Mouse (Mus musculus) midbrain, embryonic 14.5 days (tissue): ENCODE data around the gene Ckm. TPM values are rescaled to one million over a fixed set of nuclear protein-coding genes. Genes with fewer than 3 reads are reported as not detected.

ENCODE experiments used
- ATAC-seq: fragments of 200-750 bp; cut with Nextera tagmentation; 2 replicates; pipeline ENCODE4 v1.8.0; 2017; ENCODE audit warnings: moderate number of reproducible peaks, moderate library complexity; ENCODE audit not compliant: low FRiP score, low TSS enrichment
- DNase-seq: peaks from one replicate; pipeline ENCODE4 v3.0.0-alpha.2; 2015
- H3K27ac ChIP-seq: fragments of 300-500 bp; sonication (generic); replicated peaks from 2 replicates; pipeline ENCODE4 v1.5.1; 2014; ENCODE audit warnings: mild to moderate bottlenecking, low read depth, low read length, moderate library complexity
- H3K27me3 ChIP-seq: fragments of 300-500 bp; sonication (generic); 2 replicates; pipeline ENCODE4 v1.6.1; 2014; ENCODE audit warnings: low read length, control low read depth, mixed read lengths; ENCODE audit not compliant: control insufficient read depth, insufficient read depth
- H3K36me3 ChIP-seq: fragments of 300-500 bp; sonication (generic); 2 replicates; pipeline ENCODE4 v1.6.1; 2014; ENCODE audit warnings: low read length, control low read depth; ENCODE audit not compliant: control insufficient read depth, insufficient read depth
- H3K4me1 ChIP-seq: fragments of 300-500 bp; sonication (generic); 2 replicates; pipeline ENCODE4 v1.6.1; 2014; ENCODE audit warnings: mild to moderate bottlenecking, antibody characterized with exemption, low read length, control low read depth; ENCODE audit not compliant: control insufficient read depth, insufficient read depth
- H3K4me2 ChIP-seq: fragments of 300-500 bp; sonication (generic); 2 replicates; pipeline ENCODE4 v1.6.1; 2014; ENCODE audit warnings: mild to moderate bottlenecking, low read length, moderate library complexity
- H3K4me3 ChIP-seq: fragments of 300-500 bp; sonication (generic); replicated peaks from 2 replicates; pipeline ENCODE4 v1.5.1; 2014; ENCODE audit warnings: low read depth, low read length
- H3K9ac ChIP-seq: fragments of 300-500 bp; sonication (generic); replicated peaks from 2 replicates; pipeline ENCODE4 v1.6.1; 2014; ENCODE audit warnings: mild to moderate bottlenecking, low read length, moderate library complexity
- H3K9me3 ChIP-seq: fragments of 300-500 bp; sonication (generic); 2 replicates; pipeline ENCODE4 v1.6.1; 2016; ENCODE audit warnings: low read length, control low read depth, mixed read lengths; ENCODE audit not compliant: control insufficient read depth
- WGBS: fragments of 180-500 bp; shearing (Covaris S2); extraction: QIAGEN DNeasy Blood & Tissue Kit; methylation state at CpG from one replicate; pipeline ENCODE4 v1.1.7; 2014; 5-methylcytosine and 5-hydroxymethylcytosine counted together
- microRNA counts: library from miRNA; unstranded; fragments of <30 nt; microRNA quantifications from one replicate; lab custom pipeline; 2016
- microRNA-seq: library from miRNA; unstranded; fragments of <30 nt; microRNA quantifications from one replicate; pipeline ENCODE4, GENCODE M21; 2016
- polyA plus RNA-seq: library from polyadenylated mRNA; unstranded; fragments of >200 nt; fragmentation: Nextera tagmentation; extraction: Ambion mirVana; gene quantifications from 2 replicates; pipeline ENCODE4 v1.2.1, GENCODE M21; 2014

The Ckm gene
- polyA plus RNA-seq, 1 experiment from 2014 or later, result not detected

DNA sequence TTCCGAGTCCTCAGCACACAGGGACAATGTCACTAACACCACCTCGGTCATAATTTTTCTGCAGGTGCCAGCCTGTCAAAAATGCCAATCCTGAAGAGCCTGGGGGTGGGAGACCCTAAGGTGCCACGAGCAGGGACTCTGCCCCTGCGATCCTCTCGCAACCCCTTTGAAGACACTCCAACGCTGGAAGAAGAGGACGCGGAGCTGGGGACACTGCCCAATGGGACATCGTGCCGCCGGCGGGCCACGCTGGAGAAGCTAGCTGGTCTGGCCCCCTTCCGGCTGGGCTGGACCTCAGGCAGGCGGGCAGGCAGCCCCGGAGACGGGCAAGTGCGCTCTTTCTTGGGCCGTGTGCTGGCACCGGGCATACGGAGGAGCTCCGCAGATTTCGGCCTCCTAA, 64.8 kb downstream of the Ckm start:
- H3K27me3 ChIP-seq, result peaks cover 48% of the 10 kb centered on the region

DNA sequence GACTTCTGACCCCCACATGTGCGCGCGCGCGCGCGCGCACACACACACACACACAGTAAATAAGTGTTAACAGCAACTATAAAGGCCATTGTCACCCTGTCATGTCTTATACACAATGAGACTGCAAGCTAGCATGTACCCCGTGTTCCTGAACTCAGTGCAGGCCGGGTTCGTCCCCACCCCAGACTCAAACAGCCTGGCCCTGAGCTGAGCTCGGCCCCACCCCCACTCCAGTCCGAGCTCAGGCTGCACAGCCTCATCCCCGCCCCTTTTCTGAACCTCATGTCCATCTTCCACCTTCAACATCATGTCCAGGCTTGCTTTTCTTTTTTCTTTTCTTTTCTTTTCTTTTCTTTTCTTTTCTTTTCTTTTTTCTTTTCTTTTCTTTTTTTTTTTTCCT, 65.7 kb downstream of the Ckm start:
- no peaks in the 10 kb centered on the region for H3K4me1 ChIP-seq
- H3K9ac ChIP-seq, result no peak overlapping the region
- ATAC-seq (no peak), DNase-seq (no peak)
- no peaks in the 10 kb centered on the region for H3K9me3 ChIP-seq
- H3K4me3 ChIP-seq, result no peak overlapping the region
- 5% methylated on average over 14 of the region's 14 CpGs for WGBS
- H3K36me3 ChIP-seq, result no peaks in the 10 kb centered on the region
- H3K27me3 ChIP-seq, result peaks cover 56% of the 10 kb centered on the region
- H3K4me2 ChIP-seq, result no peak overlapping the region
- H3K27ac ChIP-seq, result no peak overlapping the region

More for the DNA sequence above, 64.8 kb downstream of the Ckm start:
- no peaks in the 10 kb centered on the region for H3K36me3 ChIP-seq
- no peaks in the 10 kb centered on the region for H3K4me1 ChIP-seq
- ATAC-seq (no peak), DNase-seq (no peak)
- H3K4me2 ChIP-seq, result no peak overlapping the region
- no peak overlapping the region for H3K4me3 ChIP-seq
- 20% methylated on average over 23 of the region's 23 CpGs for WGBS
- H3K27ac ChIP-seq, result no peak overlapping the region
- H3K9ac ChIP-seq, result no peak overlapping the region
- no peaks in the 10 kb centered on the region for H3K9me3 ChIP-seq

DNA sequence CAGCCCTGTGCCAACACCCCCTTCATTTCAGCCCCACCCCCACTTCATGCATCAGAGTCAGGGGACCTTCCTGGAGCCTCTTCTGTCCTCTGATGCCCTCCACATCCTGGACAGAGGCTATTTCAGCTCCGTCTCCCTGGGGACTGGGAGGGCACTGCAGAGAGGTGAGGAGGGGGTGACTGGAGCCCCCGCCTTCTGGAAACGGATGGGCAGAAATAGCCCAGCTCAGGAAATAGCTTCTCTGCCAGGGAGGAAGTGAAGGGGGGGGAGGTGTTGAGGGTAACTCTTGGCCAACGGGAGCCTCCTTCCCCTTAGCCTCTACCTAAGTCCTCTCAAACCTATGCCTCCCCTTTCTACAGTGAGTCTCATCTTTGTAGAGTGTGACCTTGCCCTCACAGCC, 67.8 kb downstream of the Ckm start:
- ATAC-seq (no peak), DNase-seq (no peak)
- H3K9me3 ChIP-seq, result no peaks in the 10 kb centered on the region
- no peak overlapping the region for H3K9ac ChIP-seq
- H3K27me3 ChIP-seq, result peaks cover 55% of the 10 kb centered on the region
- no peak overlapping the region for H3K4me2 ChIP-seq
- no peak overlapping the region for H3K27ac ChIP-seq
- H3K36me3 ChIP-seq, result no peaks in the 10 kb centered on the region
- no peaks in the 10 kb centered on the region for H3K4me1 ChIP-seq
- H3K4me3 ChIP-seq, result no peak overlapping the region
- WGBS, result 58% methylated on average over 4 of the region's 4 CpGs

MicroRNA genes within 50 kb of the gene (microRNA counts, 519-probe panel; counts per million panel counts)
- not detected for microRNA mmu-miR-343 (lab: Ali Mortazavi, UCI)

Small RNA genes within 50 kb of the gene (microRNA-seq; reads per million reads assigned to microRNA genes)
- gene Mir343, result not detected

Other genes starting within 250 kb of the Ckm start
- gene Gipr, start 238.6 kb upstream of the Ckm start, polyA plus RNA-seq, result 2.6 and 3.1 TPM in 2 replicates
- gene Eml2, start 228.4 kb upstream of the Ckm start, polyA plus RNA-seq, result 2.6 and 9.3 TPM in 2 replicates
- gene Gpr4, start 192.2 kb upstream of the Ckm start, polyA plus RNA-seq, result 1.8 and 2.5 TPM in 2 replicates
- gene Opa3, start 176.4 kb upstream of the Ckm start, polyA plus RNA-seq, result 33.2 and 35.0 TPM in 2 replicates
- 28.9 and 29.1 TPM in 2 replicates for gene Vasp, start 133.0 kb upstream of the Ckm start, polyA plus RNA-seq
- 0.62 and 1.2 TPM in 2 replicates for gene Ppm1n, start 124.7 kb upstream of the Ckm start, polyA plus RNA-seq
- 100.0 and 101 TPM in 2 replicates for gene Rtn2, start 122.2 kb upstream of the Ckm start, polyA plus RNA-seq
- gene Fosb, start 94.7 kb upstream of the Ckm start, polyA plus RNA-seq, result not detected in 2 replicates
- 78.9 and 97.7 TPM in 2 replicates for gene Ercc1, start 60.0 kb upstream of the Ckm start, polyA plus RNA-seq
- 16.4 and 18.9 TPM in 2 replicates for gene Cd3eap, start 45.3 kb upstream of the Ckm start, polyA plus RNA-seq
- gene Ppp1r13l, start 45.0 kb upstream of the Ckm start, polyA plus RNA-seq, result 1.6 and 1.9 TPM in 2 replicates
- 21.6 and 27.9 TPM in 2 replicates for gene Ercc2, start 22.8 kb upstream of the Ckm start, polyA plus RNA-seq
- 0.36 and 0.59 TPM in 2 replicates for gene Klc3, start 672 bp upstream of the Ckm start, polyA plus RNA-seq
- 18.8 and 20.3 TPM in 2 replicates for gene Mark4, start 54.0 kb downstream of the Ckm start, polyA plus RNA-seq
- 0.12 and 0.29 TPM in 2 replicates for gene Exoc3l2, start 58.6 kb downstream of the Ckm start, polyA plus RNA-seq
- gene Bloc1s3, start 103.6 kb downstream of the Ckm start, polyA plus RNA-seq, result 2.5 and 6.1 TPM in 2 replicates
- gene Trappc6a, start 103.6 kb downstream of the Ckm start, polyA plus RNA-seq, result 30.1 and 36.6 TPM in 2 replicates
- 0.51 and 0.74 TPM in 2 replicates for gene Nkpd1, start 113.1 kb downstream of the Ckm start, polyA plus RNA-seq
- gene Ppp1r37, start 158.3 kb downstream of the Ckm start, polyA plus RNA-seq, result 9.5 and 31.7 TPM in 2 replicates
- gene Zfp296, start 172.5 kb downstream of the Ckm start, polyA plus RNA-seq, result 0.22 and 0.32 TPM in 2 replicates
- 140 and 154 TPM in 2 replicates for gene Gemin7, start 172.8 kb downstream of the Ckm start, polyA plus RNA-seq
- 44.7 and 50.4 TPM in 2 replicates for gene Clasrp, start 199.7 kb downstream of the Ckm start, polyA plus RNA-seq
- gene Relb, start 224.7 kb downstream of the Ckm start, polyA plus RNA-seq, result 4.5 and 5.2 TPM in 2 replicates